Mouse (Mus musculus) left cerebral cortex, postnatal 25 days (tissue): ENCODE results near the gene Evx2. TPM values are rescaled to one million over a fixed set of nuclear protein-coding genes. Genes with fewer than 3 reads are reported as not detected.
A peak's percentile ranks its signal among the peaks of the same experiment; 100 is the strongest.

Source experiments
- DNase-seq, 2 experiments: peaks; one replicate each; pipeline ENCODE4 v3.0.0; 2022; ENCODE audit warnings: low spot score in 2 of 2, mixed read lengths in 1 of 2
- intact Hi-C: fragments of 180-260 bp; cut with DNase I; formaldehyde crosslinking; loops from one replicate; pipeline ENCODE4 v1.15.1; 2025
- total RNA-seq, 2 experiments: library from RNA; stranded (reverse); gene quantifications; 2 replicates each; pipeline ENCODE4 v1.2.3; 2021

Gene Evx2
- total RNA-seq, 2 experiments from 2014 or later = not detected

DNA sequence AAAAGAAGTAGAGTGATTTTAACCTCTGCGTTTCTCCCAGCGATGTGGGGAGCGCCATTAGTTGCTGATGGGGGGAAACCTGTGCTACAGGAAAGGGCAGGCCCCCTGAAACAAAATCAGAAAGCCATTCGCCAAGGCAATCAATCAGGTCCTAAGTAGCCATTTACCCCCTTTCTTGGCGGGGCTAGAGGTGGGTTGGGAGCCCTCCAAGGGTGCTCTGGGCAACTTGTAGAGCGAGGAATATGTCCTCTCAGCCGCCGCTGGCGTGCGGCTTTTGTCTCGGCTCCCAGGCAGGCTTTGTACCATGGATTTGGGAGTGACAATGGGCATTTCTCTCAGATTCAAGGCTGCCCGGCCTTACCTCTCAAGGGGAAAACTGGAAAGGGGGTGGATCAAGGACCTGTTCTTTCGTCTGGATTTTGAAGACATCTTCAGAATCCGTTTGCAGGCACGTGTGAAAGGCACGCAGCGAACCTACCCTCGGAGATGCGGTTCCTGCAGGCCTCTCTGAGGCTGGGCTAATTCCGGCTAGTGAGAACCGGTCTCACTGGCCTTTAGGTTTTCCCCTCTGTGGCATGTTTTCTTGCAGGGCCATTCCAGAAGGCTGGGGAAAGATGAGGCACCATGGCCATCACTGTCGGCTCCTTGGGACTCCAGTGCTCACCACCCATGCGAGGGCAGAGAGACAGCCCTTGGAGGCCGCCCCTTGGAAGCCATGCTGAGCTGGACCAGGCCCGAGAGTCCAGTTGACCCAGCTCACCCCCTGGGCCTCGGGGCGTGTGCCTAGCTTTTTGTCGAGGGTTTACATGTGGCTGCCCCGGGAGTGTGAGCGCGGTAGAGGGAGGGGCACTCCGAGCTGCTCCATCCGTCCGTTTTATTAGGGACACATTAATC lies 37.3 kb upstream of the Evx2 start:
- intact Hi-C loops = no loop called here
- no peak for DNase-seq

GRCm38 (mm10) chr2:74695813-74696430 lies 36.6 kb upstream of the Evx2 start:
- no peak for DNase-seq
- intact Hi-C loops = no loop called here

GRCm38 (mm10) chr2:74695383-74695782 lies 36.0 kb upstream of the Evx2 start:
- no peak for DNase-seq
- intact Hi-C loops = no loop called here

DNA sequence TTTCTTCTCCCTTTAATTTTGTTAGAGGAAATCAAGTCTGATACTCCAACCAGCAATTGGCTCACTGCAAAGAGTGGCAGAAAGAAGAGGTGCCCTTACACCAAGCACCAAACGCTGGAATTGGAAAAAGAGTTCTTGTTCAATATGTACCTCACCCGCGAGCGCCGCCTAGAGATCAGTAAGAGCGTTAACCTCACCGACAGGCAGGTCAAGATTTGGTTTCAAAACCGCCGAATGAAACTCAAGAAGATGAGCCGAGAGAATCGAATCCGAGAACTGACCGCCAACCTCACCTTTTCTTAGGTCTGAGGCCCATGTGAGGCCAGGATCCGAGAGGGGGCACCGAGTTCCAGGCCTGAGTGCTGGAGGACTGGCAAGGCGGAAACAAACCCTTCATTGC lies 34.7 kb upstream of the Evx2 start:
- no peak for DNase-seq
- intact Hi-C loops = no loop called here

DNA sequence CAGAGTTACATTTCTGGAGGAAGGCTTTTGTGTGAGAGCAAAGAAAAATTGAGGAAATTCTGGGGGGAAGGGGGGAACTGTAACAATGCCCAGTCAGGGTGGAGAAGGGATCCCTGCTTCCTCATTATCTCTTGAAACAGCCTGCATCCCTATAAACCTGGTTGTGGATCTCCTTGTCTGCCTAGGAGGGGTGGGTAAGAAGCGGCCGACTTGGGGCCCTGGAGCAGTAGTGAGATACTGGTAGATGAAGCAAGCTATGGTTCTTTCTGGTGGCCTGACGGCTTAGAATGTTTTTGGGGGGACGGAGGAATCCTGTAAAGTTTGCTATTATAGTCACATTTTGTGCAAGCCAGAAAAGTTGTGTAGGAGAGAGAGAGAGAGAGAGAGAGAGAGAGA lies 34.1 kb upstream of the Evx2 start:
- DNase-seq = no peak
- intact Hi-C loops = no loop called here

DNA sequence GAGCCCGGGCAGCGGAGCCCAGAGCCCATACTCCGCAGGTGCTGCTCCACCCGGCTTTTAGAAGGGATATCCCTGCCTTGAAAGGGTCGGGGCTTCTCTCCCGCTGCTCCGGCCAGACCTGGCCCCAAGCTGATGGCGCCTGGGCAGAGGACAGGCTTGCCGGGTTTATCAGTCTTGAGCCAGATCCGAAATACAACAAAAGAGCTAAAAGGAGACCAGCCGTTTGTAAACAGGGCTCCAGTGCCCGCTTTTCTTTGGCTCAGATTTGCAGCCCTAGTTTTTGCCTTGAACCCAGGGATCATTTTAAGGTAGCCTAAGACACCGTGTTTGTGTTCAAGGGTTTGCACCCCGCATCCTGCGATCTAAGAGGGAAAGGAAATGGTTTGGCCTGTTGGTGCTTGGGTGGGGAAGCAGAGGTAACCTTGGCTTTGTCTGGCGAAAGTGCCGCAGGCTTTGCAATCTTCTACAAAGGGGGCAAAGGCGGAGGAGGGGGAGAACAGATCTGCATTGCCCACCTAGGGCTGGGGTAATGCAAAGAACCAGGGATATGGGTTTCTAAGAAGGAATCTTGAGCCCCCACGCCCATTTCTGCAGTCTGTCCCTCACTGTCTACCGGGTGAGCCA lies 33.6 kb upstream of the Evx2 start:
- intact Hi-C loops = no loop called here
- no peak for DNase-seq

DNA sequence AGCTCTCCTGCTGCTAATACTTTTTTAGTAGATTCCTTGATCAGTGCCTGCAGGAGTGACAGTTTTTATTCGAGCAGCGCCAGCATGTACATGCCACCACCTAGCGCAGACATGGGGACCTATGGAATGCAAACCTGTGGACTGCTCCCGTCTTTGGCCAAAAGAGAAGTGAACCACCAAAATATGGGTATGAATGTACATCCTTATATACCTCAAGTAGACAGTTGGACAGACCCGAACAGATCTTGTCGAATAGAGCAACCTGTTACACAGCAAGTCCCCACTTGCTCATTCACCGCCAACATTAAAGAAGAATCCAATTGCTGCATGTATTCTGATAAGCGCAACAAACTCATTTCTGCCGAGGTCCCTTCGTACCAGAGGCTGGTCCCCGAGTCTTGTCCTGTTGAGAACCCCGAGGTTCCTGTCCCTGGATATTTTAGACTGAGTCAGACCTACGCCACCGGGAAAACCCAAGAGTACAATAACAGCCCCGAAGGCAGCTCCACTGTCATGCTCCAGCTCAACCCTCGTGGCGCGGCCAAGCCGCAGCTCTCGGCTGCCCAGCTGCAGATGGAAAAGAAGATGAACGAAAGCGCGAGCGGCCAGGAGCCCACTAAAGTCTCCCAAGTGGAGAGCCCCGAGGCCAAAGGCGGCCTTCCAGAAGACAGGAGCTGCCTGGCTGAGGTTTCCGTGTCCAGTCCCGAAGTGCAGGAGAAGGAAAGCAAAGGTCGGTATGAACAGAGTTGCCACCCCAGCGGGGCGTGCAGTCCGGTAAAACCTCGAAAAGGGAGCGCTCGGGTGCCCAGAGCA lies 32.8 kb upstream of the Evx2 start:
- no peak for DNase-seq
- intact Hi-C loops = no loop called here

- DNase-seq = no peak
- intact Hi-C loops = no loop called here
These were observed 31.9 kb upstream of the Evx2 start, which contains the start of gene Hoxd10 for GRCm38 (mm10) chr2:74691022-74691951. Gene Hoxd10 (plus strand): TSS chr2:74691924.

- no peak for DNase-seq
- intact Hi-C loops = no loop called here
These were observed 31.0 kb upstream of the Evx2 start for GRCm38 (mm10) chr2:74690338-74690716.

GRCm38 (mm10) chr2:74689574-74690337 lies 30.4 kb upstream of the Evx2 start:
- intact Hi-C loops = no loop called here
- DNase-seq = no peak

DNA sequence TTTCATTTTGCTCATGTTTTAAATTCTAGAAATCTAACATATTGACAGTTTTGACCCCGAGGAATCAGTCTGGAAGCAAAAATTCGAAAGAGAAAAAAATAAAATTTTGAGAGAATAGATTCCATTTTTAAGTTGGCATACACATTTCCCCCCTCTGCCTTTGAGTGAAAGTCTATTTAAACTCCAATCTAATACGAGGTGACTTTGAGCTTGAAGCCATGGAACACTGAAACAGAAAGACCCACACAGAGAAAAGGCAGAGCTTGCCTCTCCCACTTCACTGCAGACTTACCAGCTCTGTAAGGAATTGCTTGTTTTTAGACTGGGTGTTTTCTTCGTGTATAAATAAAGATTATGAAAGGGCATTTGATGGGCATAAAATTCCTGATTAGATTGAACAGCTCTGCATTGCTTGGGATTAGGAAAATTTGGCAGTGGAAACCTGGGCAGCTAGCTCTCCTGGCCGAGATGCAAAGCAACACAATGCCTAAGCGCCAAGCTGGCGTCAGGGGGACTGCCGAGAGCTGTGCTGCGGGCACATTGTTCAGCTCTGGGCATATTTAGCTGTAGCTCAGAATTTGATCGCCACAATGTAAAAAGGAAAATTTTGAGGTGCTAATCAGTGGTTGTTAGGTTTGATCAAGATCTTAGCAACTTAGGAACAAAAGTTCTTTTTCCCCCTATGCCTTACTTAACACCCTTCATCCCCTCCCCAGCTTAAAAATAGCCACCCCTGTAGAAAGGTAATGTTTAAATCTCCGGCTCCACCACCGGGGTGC lies 29.6 kb upstream of the Evx2 start:
- no peak for DNase-seq
- intact Hi-C loops = no loop called here

DNA sequence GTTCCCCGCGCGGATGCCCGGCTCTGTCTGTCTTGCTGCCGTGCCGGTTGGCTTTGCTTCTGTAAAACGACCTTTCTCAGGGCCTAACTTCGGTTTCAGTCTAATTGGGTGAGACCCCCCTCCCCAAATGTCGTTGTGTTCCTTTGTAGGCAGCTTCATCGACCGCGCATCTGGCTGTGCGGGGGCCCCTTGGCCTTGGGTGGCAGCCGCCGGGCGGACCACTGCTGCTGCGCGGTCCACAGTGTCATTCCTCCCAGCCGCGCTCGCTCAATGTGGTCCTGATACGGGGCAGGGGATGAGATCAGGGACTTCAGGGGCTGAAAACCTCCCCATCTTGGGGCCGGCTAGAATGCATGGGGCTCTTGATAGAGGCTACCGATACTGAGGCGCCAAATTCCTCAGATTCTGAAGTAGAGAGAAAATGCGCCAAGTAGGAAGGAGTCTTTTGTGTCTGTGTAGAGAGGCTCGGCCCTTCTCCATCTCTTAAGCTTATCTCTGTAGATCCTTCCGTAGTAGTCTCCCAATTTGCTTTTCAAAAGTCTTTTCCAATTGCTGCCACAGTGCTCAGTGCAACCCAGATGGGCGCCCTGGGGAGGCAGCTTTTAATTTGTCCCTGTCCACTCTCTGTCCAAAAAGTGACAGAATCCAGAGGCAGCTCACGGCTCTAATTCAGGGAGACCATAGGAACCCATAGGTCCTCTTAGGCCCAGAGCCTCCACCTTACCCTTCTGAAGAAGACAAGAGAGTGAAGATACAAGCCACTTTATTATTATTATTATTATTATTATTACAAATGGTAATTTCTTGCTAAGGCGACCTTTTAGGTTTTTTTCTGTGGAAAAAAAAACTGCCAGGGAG lies 28.6 kb upstream of the Evx2 start:
- no peak for DNase-seq
- intact Hi-C loops = no loop called here

DNA sequence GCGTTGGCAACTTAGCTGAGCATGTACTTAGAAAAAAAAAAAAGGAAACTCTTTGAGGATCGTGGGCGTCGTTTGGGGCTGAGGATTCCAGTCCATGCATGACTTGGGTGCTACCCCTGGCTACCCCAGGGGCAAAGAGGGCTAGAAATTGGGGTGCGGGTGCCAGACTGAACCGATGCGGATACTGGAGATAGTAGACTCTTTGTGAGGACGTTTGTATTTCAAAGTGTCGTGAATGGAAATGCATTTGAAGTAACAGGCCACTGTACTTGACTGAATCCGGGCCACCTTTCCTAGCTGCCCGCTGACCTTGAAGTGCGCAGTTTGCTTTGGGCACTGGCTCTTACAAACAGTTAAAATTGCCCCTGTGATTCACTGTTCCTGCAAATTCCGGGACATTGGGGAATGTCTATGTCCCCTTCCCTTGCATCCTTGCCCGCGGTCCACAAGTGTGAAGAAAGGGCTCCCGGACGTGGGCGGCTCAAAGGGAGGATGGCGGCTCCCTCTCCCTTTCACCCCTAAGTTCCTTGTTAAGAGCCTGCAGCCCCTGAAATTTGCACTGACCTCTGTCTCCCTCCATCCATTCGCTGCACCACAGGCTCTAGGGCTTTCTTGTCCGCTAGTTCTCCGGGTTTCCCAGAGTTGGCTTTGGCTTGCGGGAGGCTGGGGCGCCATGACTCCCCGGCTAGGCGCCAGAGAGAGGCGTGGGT lies 27.8 kb upstream of the Evx2 start:
- DNase-seq = no peak
- intact Hi-C loops = no loop called here

DNA sequence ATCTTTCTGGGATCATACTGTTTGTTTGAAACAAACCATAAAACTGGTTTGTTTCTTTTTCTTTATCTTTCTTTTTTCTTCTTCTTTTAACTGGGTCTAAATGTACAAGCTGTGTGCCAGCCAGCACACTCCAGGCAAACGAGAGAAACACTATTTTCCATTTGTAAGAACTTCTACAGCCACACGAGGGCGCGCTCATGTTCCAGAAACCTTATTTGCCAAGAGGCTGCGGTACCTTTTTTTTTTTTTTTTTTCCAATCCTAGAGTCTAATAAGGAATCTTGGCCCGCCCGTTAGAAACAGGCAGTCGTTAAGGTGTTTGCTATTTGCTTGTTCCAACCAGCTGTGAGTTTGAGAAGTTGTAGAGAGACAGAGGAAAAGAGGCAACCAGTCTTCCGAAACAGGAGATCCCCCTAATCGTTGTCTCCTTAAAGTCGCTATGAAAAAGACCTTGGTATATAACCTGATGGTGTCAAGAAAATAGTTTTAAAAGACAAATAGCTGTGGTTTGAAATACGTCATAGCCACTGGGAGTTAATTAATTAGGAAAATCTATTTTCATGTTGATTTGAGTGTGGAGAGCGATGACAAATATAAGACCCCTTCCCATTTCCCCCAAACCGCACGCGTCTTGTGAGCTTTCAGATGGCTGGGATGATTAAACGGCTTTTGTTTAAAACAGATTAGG lies 27.1 kb upstream of the Evx2 start:
- intact Hi-C loops = no loop called here
- peak; percentile 50 to 58 for DNase-seq

DNA sequence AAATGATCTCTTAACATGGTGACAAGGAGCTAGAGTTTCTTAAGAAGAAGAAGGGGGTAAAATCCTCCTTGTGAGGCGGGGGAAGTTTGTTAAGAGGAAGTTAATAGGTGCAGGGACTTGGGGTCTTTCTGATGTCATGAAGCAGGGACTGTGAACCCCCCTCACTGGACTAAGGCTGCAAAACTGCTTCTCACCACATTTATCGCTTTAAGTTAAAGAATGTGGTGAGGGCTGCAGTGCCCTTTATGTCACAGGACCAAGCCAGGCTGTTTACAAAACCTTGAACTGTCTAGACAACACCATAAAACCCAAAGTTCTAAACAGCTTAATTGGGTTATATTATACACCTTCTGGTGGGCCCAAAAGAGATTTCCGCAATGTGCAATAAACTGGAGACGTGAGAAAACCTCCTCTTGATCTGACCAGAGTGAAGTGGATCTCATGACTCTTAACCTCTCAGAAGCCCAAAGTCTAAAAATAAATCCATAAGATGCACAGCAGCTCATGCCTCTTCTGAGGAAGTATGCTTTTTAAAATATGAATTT lies 25.8 kb upstream of the Evx2 start:
- intact Hi-C loops = no loop called here
- no peak for DNase-seq
